Mouse (Mus musculus) forebrain, embryonic 15.5 days (tissue): Measurements from ENCODE around the gene Krt35. TPM values are rescaled to one million over a fixed set of nuclear protein-coding genes. Genes with fewer than 3 reads are reported as not detected.

Source experiments
- ATAC-seq: fragments of 200-750 bp; cut with Nextera tagmentation; replicated peaks from 2 replicates; pipeline ENCODE4 v1.8.0; 2017; ENCODE audit warnings: mild to moderate bottlenecking, moderate TSS enrichment, moderate library complexity
- H3K27ac ChIP-seq: fragments of 300-500 bp; sonication (generic); replicated peaks from 2 replicates; pipeline ENCODE4 v1.5.1; 2015; ENCODE audit warnings: mild to moderate bottlenecking, inconsistent platforms
- H3K27me3 ChIP-seq: fragments of 300-500 bp; sonication (generic); 2 replicates; pipeline ENCODE4 v1.6.1; 2015; ENCODE audit warnings: inconsistent platforms
- H3K36me3 ChIP-seq: fragments of 300-500 bp; sonication (generic); 2 replicates; pipeline ENCODE4 v1.6.1; 2015; ENCODE audit warnings: mild to moderate bottlenecking, inconsistent platforms
- H3K4me1 ChIP-seq: fragments of 300-500 bp; sonication (generic); 2 replicates; pipeline ENCODE4 v1.6.1; 2015; ENCODE audit warnings: inconsistent platforms
- H3K4me2 ChIP-seq: fragments of 300-500 bp; sonication (generic); replicated peaks from 2 replicates; pipeline ENCODE4 v1.6.1; 2015; ENCODE audit warnings: mild to moderate bottlenecking, inconsistent platforms
- H3K4me3 ChIP-seq: fragments of 300-500 bp; sonication (generic); 2 replicates; pipeline ENCODE4 v1.5.1; 2015; ENCODE audit warnings: mild to moderate bottlenecking, inconsistent platforms
- H3K9ac ChIP-seq: fragments of 300-500 bp; sonication (generic); replicated peaks from 2 replicates; pipeline ENCODE4 v1.6.1; 2015; ENCODE audit warnings: mild to moderate bottlenecking, inconsistent platforms
- H3K9me3 ChIP-seq: fragments of 300-500 bp; sonication (generic); 2 replicates; pipeline ENCODE4 v1.6.1; 2016; ENCODE audit warnings: inconsistent platforms
- WGBS: fragments of 180-500 bp; shearing (Covaris S2); methylation state at CpG from one replicate; pipeline ENCODE4 v1.1.7; 2015; ENCODE audit warnings: mixed read lengths; 5-methylcytosine and 5-hydroxymethylcytosine counted together
- polyA plus RNA-seq: library from polyadenylated mRNA; unstranded; fragments of >200 nt; fragmentation: Nextera tagmentation; extraction: Ambion mirVana; gene quantifications from 2 replicates; pipeline ENCODE4 v1.2.1, GENCODE M21; 2015

The Krt35 gene
- polyA plus RNA-seq, 1 experiment from 2014 or later: not detected

GRCm38 (mm10) chr11:100055686-100056655 lies 40.1 kb downstream of the Krt35 start:
- no peak overlapping the region for H3K4me3 ChIP-seq
- no peak overlapping the region for H3K4me2 ChIP-seq
- 80% methylated on average over 9 of the region's 9 CpGs for WGBS
- no peaks in the 10 kb centered on the region for H3K9me3 ChIP-seq
- no peaks in the 10 kb centered on the region for H3K4me1 ChIP-seq
- H3K27me3 ChIP-seq: no peaks in the 10 kb centered on the region
- no peak overlapping the region for H3K27ac ChIP-seq
- H3K9ac ChIP-seq: no peak overlapping the region
- H3K36me3 ChIP-seq: no peaks in the 10 kb centered on the region
- ATAC-seq: no peak

- Histone ChIP-seq H3K36me3 (no peaks in the 10 kb centered on the region), H3K9me3 (no peaks in the 10 kb centered on the region), H3K4me1 (no peaks in the 10 kb centered on the region), H3K27me3 (no peaks in the 10 kb centered on the region), H3K4me2 (no peak within 1 kb of the TSS), H3K27ac (no peak within 1 kb of the TSS), H3K9ac (no peak within 1 kb of the TSS), H3K4me3 (no peak within 1 kb of the TSS)
- no peak for ATAC-seq
- WGBS: 89% methylated on average over 3 of the region's 3 CpGs
Observed at GRCm38 (mm10) chr11:100050451-100050850, 45.6 kb downstream of the Krt35 start, which contains the start of gene Krt31. Gene Krt31 (minus strand): TSS chr11:100050551.

GRCm38 (mm10) chr11:100047193-100047592 lies 48.8 kb downstream of the Krt35 start:
- 89% methylated on average over 2 of the region's 2 CpGs for WGBS
- Histone ChIP-seq H3K36me3 (no peaks in the 10 kb centered on the region), H3K4me3 (no peak overlapping the region)

GRCm38 (mm10) chr11:100046303-100046866 lies 49.7 kb downstream of the Krt35 start:
- Histone ChIP-seq H3K4me2 (no peak overlapping the region), H3K9me3 (no peaks in the 10 kb centered on the region), H3K36me3 (no peaks in the 10 kb centered on the region), H3K27ac (no peak overlapping the region), H3K4me1 (no peaks in the 10 kb centered on the region), H3K27me3 (no peaks in the 10 kb centered on the region), H3K4me3 (no peak overlapping the region), H3K9ac (no peak overlapping the region)
- ATAC-seq: no peak
- 86% methylated on average over 6 of the region's 6 CpGs for WGBS

More at GRCm38 (mm10) chr11:100047193-100047592, 48.8 kb downstream of the Krt35 start:
- Histone ChIP-seq H3K4me2 (no peak overlapping the region), H3K27ac (no peak overlapping the region), H3K27me3 (no peaks in the 10 kb centered on the region), H3K9me3 (no peaks in the 10 kb centered on the region), H3K9ac (no peak overlapping the region), H3K4me1 (no peaks in the 10 kb centered on the region)
- ATAC-seq: no peak

Other genes starting within 250 kb of the Krt35 start
- not detected in 2 replicates for gene Krtap4-16, start 244.6 kb downstream of the Krt35 start, polyA plus RNA-seq
- not detected in 2 replicates for gene Gm11568, start 238.3 kb downstream of the Krt35 start, polyA plus RNA-seq
- gene Gm11559, start 231.8 kb downstream of the Krt35 start, polyA plus RNA-seq: not detected in 2 replicates
- gene Krtap9-1, start 222.9 kb downstream of the Krt35 start, polyA plus RNA-seq: not detected in 2 replicates
- gene Gm11567, start 217.1 kb downstream of the Krt35 start, polyA plus RNA-seq: not detected in 2 replicates
- not detected in 2 replicates for gene Krtap31-1, start 188.3 kb downstream of the Krt35 start, polyA plus RNA-seq
- not detected in 2 replicates for gene Gm11565, start 181.5 kb downstream of the Krt35 start, polyA plus RNA-seq
- gene Krtap31-2, start 159.9 kb downstream of the Krt35 start, polyA plus RNA-seq: not detected in 2 replicates
- gene Krtap9-5, start 147.8 kb downstream of the Krt35 start, polyA plus RNA-seq: not detected in 2 replicates
- gene Krtap29-1, start 117.2 kb downstream of the Krt35 start, polyA plus RNA-seq: not detected in 2 replicates
- not detected in 2 replicates for gene Krtap16-1, start 109.6 kb downstream of the Krt35 start, polyA plus RNA-seq
- not detected in 2 replicates for gene Krtap17-1, start 102.2 kb downstream of the Krt35 start, polyA plus RNA-seq
- gene Krt33a, start 80.0 kb downstream of the Krt35 start, polyA plus RNA-seq: not detected in 2 replicates
- gene Krt33b, start 66.4 kb downstream of the Krt35 start, polyA plus RNA-seq: not detected in 2 replicates
- gene Krt34, start 54.7 kb downstream of the Krt35 start, polyA plus RNA-seq: not detected in 2 replicates
- not detected in 2 replicates for gene Krt31, start 45.7 kb downstream of the Krt35 start, polyA plus RNA-seq
- gene Krt32, start 8.0 kb downstream of the Krt35 start, polyA plus RNA-seq: not detected in 2 replicates
- not detected in 2 replicates for gene Krt36, start 9.4 kb upstream of the Krt35 start, polyA plus RNA-seq
- not detected in 2 replicates for gene Krt13, start 25.3 kb upstream of the Krt35 start, polyA plus RNA-seq
- 0.60 TPM in 1 of 2 replicates, not detected in the other for gene Krt15, start 39.7 kb upstream of the Krt35 start, polyA plus RNA-seq
- gene Krt19, start 52.4 kb upstream of the Krt35 start, polyA plus RNA-seq: 0.32 and 3.8 TPM in 2 replicates
- not detected in 2 replicates for gene Krt9, start 97.0 kb upstream of the Krt35 start, polyA plus RNA-seq
- 0.25 TPM in 1 of 2 replicates, not detected in the other for gene Krt14, start 111.3 kb upstream of the Krt35 start, polyA plus RNA-seq
- not detected in 2 replicates for gene Krt16, start 152.7 kb upstream of the Krt35 start, polyA plus RNA-seq
- gene Krt17, start 164.8 kb upstream of the Krt35 start, polyA plus RNA-seq: 0.31 TPM in 1 of 2 replicates, not detected in the other
- not detected in 2 replicates for gene Krt42, start 173.6 kb upstream of the Krt35 start, polyA plus RNA-seq
- gene Eif1, start 223.6 kb upstream of the Krt35 start, polyA plus RNA-seq: 1,252 and 1,271 TPM in 2 replicates
- 0.57 and 0.78 TPM in 2 replicates for gene Gast, start 238.2 kb upstream of the Krt35 start, polyA plus RNA-seq